Mouse (Mus musculus): Measurements from ENCODE around the gene Imp3.
"Not testable (repeated sequence)": the region's sequence is repeated elsewhere in the genome, so short reads cannot be mapped to it uniquely, and the experiment has no call there.

Imp3 gene

GRCm38 (mm10) chr9:56937223-56938160 lies at the start of gene Imp3:
Gene Imp3 (plus strand): TSS chr9:56937475.
- peak; percentile 96 for DNase-seq (ENCODE audit: low read depth)

GRCm38 (mm10) chr9:56887581-56887980 lies 49.7 kb upstream of the Imp3 start:
- DNase-seq (ENCODE audit: low read depth) = no peak

GRCm38 (mm10) chr9:56889817-56890216 lies 47.5 kb upstream of the Imp3 start:
- peak; percentile 73 for DNase-seq (ENCODE audit: low read depth)

GRCm38 (mm10) chr9:56890522-56891250 lies 46.6 kb upstream of the Imp3 start:
- DNase-seq (ENCODE audit: low read depth) = no peak

DNA sequence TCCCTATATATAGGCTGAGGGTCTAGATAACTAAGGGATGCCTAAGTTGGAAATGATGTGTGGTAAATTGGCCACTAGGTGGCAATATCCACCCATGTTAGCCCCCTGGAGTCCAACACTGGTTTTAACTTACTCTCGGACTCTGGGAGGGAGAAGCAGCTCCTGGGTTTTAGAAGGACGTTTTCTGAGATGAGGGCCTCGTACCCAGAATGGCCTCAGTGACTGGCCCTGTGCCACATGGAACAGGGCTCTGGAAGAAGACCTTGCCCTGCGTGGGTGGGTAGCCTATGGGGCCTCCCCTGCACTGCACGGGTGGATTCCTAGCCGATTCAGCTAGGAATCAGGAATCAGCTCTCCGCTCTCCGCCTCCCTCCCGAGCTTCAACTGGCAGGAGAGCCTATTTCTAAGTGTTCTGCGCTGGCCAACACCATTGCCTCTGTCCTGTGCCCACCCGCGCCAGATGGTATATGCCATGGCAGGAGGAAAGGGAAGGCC lies 45.7 kb upstream of the Imp3 start:
- peak; percentile 77 for DNase-seq (ENCODE audit: low read depth)

- DNase-seq (ENCODE audit: low read depth) = no peak
These were observed 45.2 kb upstream of the Imp3 start for GRCm38 (mm10) chr9:56892111-56892510.

DNA sequence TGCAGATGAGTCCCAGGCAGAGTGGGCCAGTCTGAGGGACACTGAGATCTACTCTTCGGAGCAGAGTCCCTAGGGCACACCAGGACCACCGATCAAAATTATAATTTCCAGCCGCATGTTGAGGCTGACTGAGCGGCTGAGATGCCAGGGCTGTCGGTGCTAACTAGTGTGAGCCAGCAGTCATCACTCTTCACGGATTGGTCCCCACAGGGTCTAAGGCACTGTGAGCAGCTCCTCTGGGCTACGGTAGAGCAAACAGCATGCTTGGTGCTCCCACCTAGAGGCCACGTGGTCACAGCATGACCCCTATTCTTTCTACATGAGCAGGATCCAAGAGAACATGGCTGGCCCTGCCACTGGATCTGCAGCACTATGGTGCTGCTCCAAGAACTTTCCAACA lies 44.0 kb upstream of the Imp3 start:
- DNase-seq (ENCODE audit: low read depth) = no peak

DNA sequence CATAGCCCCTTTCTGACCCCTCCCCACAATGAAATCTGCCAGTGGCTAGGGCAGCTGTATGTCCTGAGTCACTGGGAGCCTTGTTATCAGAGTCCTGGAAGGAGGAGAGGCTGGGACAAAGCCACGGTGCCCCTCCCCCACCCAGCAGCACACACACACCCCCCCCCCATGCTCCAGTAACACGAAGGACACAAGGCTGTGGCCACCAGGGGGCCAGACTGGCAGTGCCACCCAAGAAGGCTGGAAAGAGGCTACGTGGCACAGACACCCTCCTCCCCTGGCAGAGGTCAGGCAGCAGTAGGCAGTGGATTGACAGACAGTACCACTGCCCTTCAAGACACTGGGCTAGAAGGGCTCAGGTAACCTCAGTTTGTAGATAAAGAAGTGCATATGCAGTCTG lies 43.3 kb upstream of the Imp3 start:
- no peak for DNase-seq (ENCODE audit: low read depth)

DNA sequence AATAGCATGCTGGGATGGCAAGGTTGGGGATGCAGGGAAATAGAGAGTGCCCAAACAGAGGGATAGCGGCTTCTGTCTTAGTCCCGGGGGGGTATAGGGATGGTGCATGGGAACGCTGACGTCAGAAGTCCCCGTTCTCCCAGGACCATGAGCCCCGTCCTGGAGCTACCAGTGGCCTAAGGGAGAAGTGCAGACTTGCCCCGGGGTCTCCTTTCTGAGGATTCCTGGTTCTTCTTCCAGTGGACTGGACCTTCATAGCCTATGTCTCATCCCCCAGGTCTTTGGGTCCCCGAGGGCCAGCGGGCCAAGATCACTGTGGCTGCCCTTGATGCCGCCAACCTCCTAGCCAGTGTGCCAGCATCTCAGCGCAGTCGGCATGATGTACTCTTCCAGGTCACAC lies 40.5 kb upstream of the Imp3 start:
- no peak for DNase-seq (ENCODE audit: low read depth)

DNA sequence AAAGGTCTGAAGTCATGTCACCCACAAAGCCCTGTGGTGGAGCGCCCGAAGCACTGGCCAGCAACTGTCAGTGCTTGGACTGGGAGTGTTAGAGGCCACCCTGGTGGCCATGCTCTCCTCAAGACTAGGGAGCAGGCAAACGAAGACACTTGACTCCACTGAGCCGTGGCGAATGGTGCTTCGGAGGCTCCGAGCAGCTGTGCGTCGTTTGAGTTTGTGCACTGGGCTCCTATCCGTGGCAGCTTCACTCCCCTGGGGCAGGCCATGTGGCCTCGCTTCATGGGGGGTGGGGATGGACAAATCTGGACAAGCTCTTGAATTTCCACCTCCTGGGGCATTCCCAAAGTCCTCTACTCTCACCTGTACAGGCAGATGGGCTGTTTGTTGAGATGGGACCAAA lies 37.9 kb upstream of the Imp3 start:
- DNase-seq (ENCODE audit: low read depth) = no peak

GRCm38 (mm10) chr9:56900060-56900459 lies 37.2 kb upstream of the Imp3 start:
- no peak for DNase-seq (ENCODE audit: low read depth)

GRCm38 (mm10) chr9:56900571-56900970 lies 36.7 kb upstream of the Imp3 start:
- no peak for DNase-seq (ENCODE audit: low read depth)

DNA sequence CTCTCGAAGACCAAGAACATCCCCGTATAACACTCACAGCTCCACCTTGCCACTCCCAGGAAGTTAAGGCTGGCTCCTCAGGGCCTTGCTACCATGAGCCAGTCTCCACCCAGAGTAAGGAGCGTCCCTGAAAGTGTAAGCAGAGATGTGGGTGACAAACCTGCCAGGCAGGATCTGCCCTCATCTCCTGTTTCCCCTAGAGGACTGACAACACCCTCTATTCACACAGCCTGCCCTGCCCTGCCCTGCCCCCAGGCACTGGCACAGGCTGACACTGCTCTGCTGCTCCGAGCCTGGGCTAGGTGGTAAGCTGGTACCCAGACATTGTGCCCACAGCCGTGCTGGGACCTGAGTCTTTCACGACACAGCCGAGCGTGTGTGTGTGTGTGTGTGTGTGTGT lies 36.1 kb upstream of the Imp3 start:
- no peak for DNase-seq (ENCODE audit: low read depth)

- DNase-seq (ENCODE audit: low read depth) = no peak
These were observed 33.6 kb upstream of the Imp3 start for GRCm38 (mm10) chr9:56903662-56904061.

- no peak for DNase-seq (ENCODE audit: low read depth)
These were observed 29.7 kb upstream of the Imp3 start for GRCm38 (mm10) chr9:56907549-56907948.

DNA sequence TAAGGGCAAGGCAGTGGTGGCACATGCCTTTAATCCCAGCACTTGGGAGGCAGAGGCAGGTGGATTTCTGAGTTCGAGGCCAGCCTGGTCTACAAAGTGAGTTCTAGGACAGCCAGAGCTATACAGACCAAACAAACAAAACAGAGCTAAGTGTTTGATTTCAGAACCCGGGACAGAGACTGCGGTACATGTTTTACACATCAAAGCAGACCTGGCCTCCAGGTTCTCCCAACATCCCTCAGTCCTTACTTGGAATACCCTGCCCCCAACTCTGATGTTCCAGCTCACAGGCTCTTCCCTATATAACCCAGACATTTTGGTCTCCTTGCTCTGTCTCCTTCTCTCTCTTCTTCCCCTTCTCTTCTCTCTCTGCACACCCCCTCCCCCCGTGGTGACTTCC lies 27.3 kb upstream of the Imp3 start:
- not testable (repeated sequence) for DNase-seq (ENCODE audit: low read depth)

- DNase-seq (ENCODE audit: low read depth) = no peak
These were observed 26.3 kb upstream of the Imp3 start for GRCm38 (mm10) chr9:56911017-56911416.

DNA sequence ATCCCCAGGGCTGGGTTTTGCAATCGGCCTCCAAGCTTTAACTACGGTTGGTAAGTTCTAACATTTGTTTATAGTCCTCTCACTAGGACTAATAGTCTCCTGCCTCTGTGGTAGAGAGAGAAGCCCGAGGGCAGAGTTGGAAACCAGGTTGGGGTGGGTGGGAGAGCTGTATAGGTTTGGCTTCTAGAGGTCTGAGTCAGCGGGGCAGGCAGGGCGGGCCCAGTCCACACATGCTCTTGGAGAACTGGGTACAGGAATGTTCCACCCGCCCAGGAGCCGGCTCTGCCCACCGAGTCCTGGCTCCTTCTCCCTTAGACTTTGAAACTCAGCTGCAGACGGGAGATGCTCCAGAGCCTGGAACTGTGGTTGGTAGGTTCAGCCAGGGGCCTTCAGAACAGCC lies 23.3 kb upstream of the Imp3 start:
- no peak for DNase-seq (ENCODE audit: low read depth)

- DNase-seq (ENCODE audit: low read depth) = no peak
These were observed 22.2 kb upstream of the Imp3 start for GRCm38 (mm10) chr9:56915116-56915515.

GRCm38 (mm10) chr9:56915695-56916410 lies 21.4 kb upstream of the Imp3 start:
- DNase-seq (ENCODE audit: low read depth) = no peak

- DNase-seq (ENCODE audit: low read depth) = no peak
These were observed 20.1 kb upstream of the Imp3 start for GRCm38 (mm10) chr9:56917131-56917530.

DNA sequence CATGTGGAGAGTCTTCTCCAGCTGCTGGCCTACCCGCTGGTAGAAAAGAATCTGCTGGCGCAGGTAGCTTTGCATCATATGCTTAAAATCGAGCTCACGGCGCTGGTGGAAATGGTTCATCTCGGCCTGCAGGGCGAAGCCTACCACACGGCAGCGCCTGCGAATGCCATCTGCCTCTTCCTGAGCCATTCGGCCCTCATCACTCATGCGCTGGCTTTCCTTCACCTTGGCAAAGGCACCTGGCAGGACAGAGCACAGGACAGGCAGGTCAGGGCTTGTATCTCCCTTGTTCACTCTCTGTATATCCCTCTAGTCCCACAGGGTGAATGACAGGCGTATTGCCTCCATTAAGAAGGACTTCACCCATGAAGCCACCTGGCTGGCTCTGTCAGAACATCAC lies 18.8 kb upstream of the Imp3 start:
- DNase-seq (ENCODE audit: low read depth) = no peak
